ENCODE assay signal across 8 mouse cellular contexts in genomic region chr13:112770528-112771328, GRCm38 (mm10). TPM values are rescaled to one million over a fixed set of nuclear protein-coding genes. Genes with fewer than 3 reads are reported as not detected.
DNase-seq lines count a peak whose midpoint lies in the region; ATAC-seq and TF ChIP-seq lines count a peak whose summit lies in the region.

No protein-coding gene starts in this region.

- no peak overlapping the region for H3K9ac ChIP-seq in embryonic facial prominence, embryonic 13.5 days
- no peak overlapping the region for H3K9ac ChIP-seq in intestine, embryonic 14.5 days (ENCODE audit: low read length)
- no peak overlapping the region for H3K9ac ChIP-seq in midbrain, embryonic 14.5 days (replicated peaks; ENCODE audit: low read length)

- H3K9me3 ChIP-seq in embryonic facial prominence, embryonic 13.5 days, result peaks cover 19% of the 10 kb centered on the region
- H3K9me3 ChIP-seq in intestine, embryonic 14.5 days (ENCODE audit: control insufficient read depth, low read length), result peaks cover 10% of the 10 kb centered on the region
- peaks cover 18% of the 10 kb centered on the region for H3K9me3 ChIP-seq in midbrain, embryonic 14.5 days (ENCODE audit: control insufficient read depth, low read length)

- H3K4me1 ChIP-seq in testis, adult 2 months (ENCODE audit: control insufficient read depth, insufficient read depth, low read length), result peaks cover 2% of the 10 kb centered on the region; the same call in 1 of the 2 replicates
- peaks cover 16% of the 10 kb centered on the region for H3K4me1 ChIP-seq in embryonic facial prominence, embryonic 13.5 days
- H3K4me1 ChIP-seq in intestine, embryonic 14.5 days (replicated peaks; ENCODE audit: control insufficient read depth, insufficient read depth, low read length), result peaks cover 7% of the 10 kb centered on the region; the same call in 1 of the 2 replicates
- 0 out of 2 replicates have a peak, but pooled peaks cover 4% of the 10 kb centered on the region for H3K4me1 ChIP-seq in midbrain, embryonic 14.5 days (ENCODE audit: control insufficient read depth, insufficient read depth, low read length)

- no peak for TF ChIP-seq POLR2A in testis, adult 2 months (IDR thresholded peaks at IDR 0.05; ENCODE audit: control insufficient read depth, low read depth, low read length)

- peak overlapping the region; percentile 26; the same call in 1 of the 2 replicates for H3K4me2 ChIP-seq in embryonic facial prominence, embryonic 13.5 days
- H3K4me2 ChIP-seq in intestine, embryonic 14.5 days (ENCODE audit: low read length), result no peak overlapping the region
- no peak overlapping the region for H3K4me2 ChIP-seq in midbrain, embryonic 14.5 days (ENCODE audit: low read length)

- H3K27ac ChIP-seq in testis, adult 2 months (ENCODE audit: control insufficient read depth, insufficient read depth, low read depth, low read length), result peak overlapping the region; percentile 82
- peak overlapping the region; percentile 41; the same call in 1 of the 2 replicates for H3K27ac ChIP-seq in embryonic facial prominence, embryonic 13.5 days
- H3K27ac ChIP-seq in intestine, embryonic 14.5 days (ENCODE audit: low read depth), result peak overlapping the region; percentile 9; the same call in 1 of the 2 replicates
- H3K27ac ChIP-seq in midbrain, embryonic 14.5 days (replicated peaks; ENCODE audit: low read depth, low read length), result no peak overlapping the region

- no peak for TF ChIP-seq CTCF in testis, adult 2 months (IDR thresholded peaks at IDR 0.05; ENCODE audit: control insufficient read depth, insufficient read depth, insufficient replicate concordance, low read depth, low read length)

- peak overlapping the region; percentile 72 for H3K4me3 ChIP-seq in testis, adult 2 months (ENCODE audit: control insufficient read depth, low read depth, low read length)
- no peak overlapping the region for H3K4me3 ChIP-seq in embryonic facial prominence, embryonic 13.5 days
- H3K4me3 ChIP-seq in intestine, embryonic 14.5 days (ENCODE audit: low read depth, low read length), result no peak overlapping the region
- no peak overlapping the region for H3K4me3 ChIP-seq in midbrain, embryonic 14.5 days (replicated peaks; ENCODE audit: low read depth, low read length)

- DNase-seq in testis, postnatal 14 days (ENCODE audit: low spot score), result no peak
- DNase-seq in intestine, embryonic 14.5 days (ENCODE audit: low spot score), result no peak
- peak; percentile 65 for DNase-seq in midbrain, embryonic 14.5 days
- DNase-seq in B cell, adult 2 months, result no peak
- DNase-seq in cerebellum, postnatal 36 days, result no peak
- DNase-seq in thymus, adult 18-20 months, result no peak

- peak; percentile 37; the same call in 1 of the 2 replicates for ATAC-seq in embryonic facial prominence, embryonic 13.5 days (ENCODE audit: insufficient number of reproducible peaks, insufficient read depth, low FRiP score, low TSS enrichment, low read depth)
- no peak for ATAC-seq in intestine, embryonic 14.5 days (replicated peaks; ENCODE audit: low FRiP score, low TSS enrichment, low read depth)
- ATAC-seq in midbrain, embryonic 14.5 days (ENCODE audit: low FRiP score, low TSS enrichment), result 0 out of 2 replicates have a peak, but pooled peaks have one; percentile 43

- H3K36me3 ChIP-seq in testis, adult 2 months (ENCODE audit: control insufficient read depth, insufficient read depth, low read length), result no peaks in the 10 kb centered on the region
- H3K36me3 ChIP-seq in embryonic facial prominence, embryonic 13.5 days, result no peaks in the 10 kb centered on the region; the same call in 1 of the 2 replicates
- no peaks in the 10 kb centered on the region for H3K36me3 ChIP-seq in intestine, embryonic 14.5 days (ENCODE audit: control insufficient read depth, insufficient read depth, low read length)
- H3K36me3 ChIP-seq in midbrain, embryonic 14.5 days (ENCODE audit: control insufficient read depth, insufficient read depth, low read length), result no peaks in the 10 kb centered on the region

- no peaks in the 10 kb centered on the region for H3K27me3 ChIP-seq in testis, adult 2 months (ENCODE audit: control insufficient read depth, insufficient read depth, low read length)
- H3K27me3 ChIP-seq in embryonic facial prominence, embryonic 13.5 days, result no peaks in the 10 kb centered on the region
- no peaks in the 10 kb centered on the region for H3K27me3 ChIP-seq in intestine, embryonic 14.5 days (replicated peaks; ENCODE audit: control insufficient read depth, insufficient read depth, low read length)
- no peaks in the 10 kb centered on the region for H3K27me3 ChIP-seq in midbrain, embryonic 14.5 days (ENCODE audit: control insufficient read depth, insufficient read depth, low read length)

- WGBS in embryonic facial prominence, embryonic 13.5 days, result 31% methylated on average over 11 of the region's 11 CpGs
- 29% methylated on average over 11 of the region's 11 CpGs for WGBS in intestine, embryonic 14.5 days
- 26% methylated on average over 11 of the region's 11 CpGs for WGBS in midbrain, embryonic 14.5 days

RNA-seq across cellular contexts. Expression of gene Plpp1, which starts 29.9 kb away (rescaled TPM):
- 104 and 115 TPM in 2 replicates for polyA plus RNA-seq in testis, adult 2 months (2012; rRNA removed)
- polyA plus RNA-seq in embryonic facial prominence, embryonic 13.5 days (2015; fragmentation: Nextera tagmentation; extraction: Ambion mirVana), result 46.9 and 51.8 TPM in 2 replicates
- 77.6 and 83.4 TPM in 2 replicates for polyA plus RNA-seq in intestine, embryonic 14.5 days (2014; fragmentation: Nextera tagmentation; extraction: Ambion mirVana)
- polyA plus RNA-seq in midbrain, embryonic 14.5 days (2014; fragmentation: Nextera tagmentation; extraction: Ambion mirVana), result 48.3 and 57.7 TPM in 2 replicates
